ENCODE assay signal across 9 mouse cellular contexts in genomic region chr16:35270353-35270934, GRCm38 (mm10).
DNase-seq lines count a peak whose midpoint lies in the region; ATAC-seq and TF ChIP-seq lines count a peak whose summit lies in the region.
"Had no signal": no experiment of that assay in that cellular context is flagged by ENCODE, and none has a peak within 500 bp of the region (broad histone marks: within the 10 kb centered on the region; RNA-seq: fewer than 3 reads in every experiment).

No protein-coding gene starts in this region.

- DNase-seq in G1E (ENCODE audit: low spot score): peak; percentile 32
- peak; percentile 81 for DNase-seq in cerebellum, adult 11 months
- peak; percentile 94 for DNase-seq in forebrain, postnatal 0 days
- DNase-seq in layer of hippocampus, adult 9-10 months (ENCODE audit: low spot score): peak; percentile 82
- peak; percentile 89 for DNase-seq in lung, postnatal 14 days
- peak; percentile 93 for DNase-seq in retina, postnatal 1 day
- DNase-seq in thymus, postnatal 4 days: peak; percentile 88

- no peaks in the 10 kb centered on the region for H3K9me3 ChIP-seq in G1E (replicated peaks)
- H3K9me3 ChIP-seq in forebrain, postnatal 0 days (ENCODE audit: low read length): no peaks in the 10 kb centered on the region
- H3K9me3 ChIP-seq: limb, embryonic 15.5 days had no signal

- 42% methylated on average over 10 of the region's 10 CpGs for WGBS in forebrain, postnatal 0 days

- peak; percentile 92 for TF ChIP-seq CTCF in G1E (IDR thresholded peaks at IDR 0.05; ENCODE audit: low read depth, low read length)
- TF ChIP-seq CTCF in forebrain, postnatal 0 days (IDR thresholded peaks at IDR 0.05; ENCODE audit: low read depth): peak; percentile 97

- H3K4me3 ChIP-seq in G1E (ENCODE audit: low read depth, low read length): no peak overlapping the region
- H3K4me3 ChIP-seq in forebrain, postnatal 0 days (ENCODE audit: low read depth, low read length): no peak overlapping the region
- H3K4me3 ChIP-seq: limb, embryonic 15.5 days had no signal

- H3K27me3 ChIP-seq in G1E (ENCODE audit: insufficient read depth, low read length): peaks cover 30% of the 10 kb centered on the region
- H3K27me3 ChIP-seq in forebrain, postnatal 0 days (ENCODE audit: insufficient read depth, low read length): no peaks in the 10 kb centered on the region
- H3K27me3 ChIP-seq: limb, embryonic 15.5 days had no signal

- no peak overlapping the region for H3K4me2 ChIP-seq in forebrain, postnatal 0 days (ENCODE audit: low read depth)
- H3K4me2 ChIP-seq: limb, embryonic 15.5 days had no signal

- H3K36me3 ChIP-seq in G1E (replicated peaks): no peaks in the 10 kb centered on the region
- H3K36me3 ChIP-seq in forebrain, postnatal 0 days (ENCODE audit: insufficient read depth): peaks cover 14% of the 10 kb centered on the region; the same call in 1 of the 2 replicates
- H3K36me3 ChIP-seq: limb, embryonic 15.5 days had no signal

- no peak for ATAC-seq in G1E (ENCODE audit: extremely low read depth, insufficient number of reproducible peaks, low FRiP score, poor library complexity, severe bottlenecking)
- peak; percentile 75 for ATAC-seq in forebrain, postnatal 0 days
- ATAC-seq in hematopoietic stem cell, adult 5-6 weeks (replicated peaks in 1 of 2; ENCODE audit: insufficient read depth in 1 of 2, low FRiP score in 2 of 2, low TSS enrichment in 1 of 2, low read depth in 1 of 2, poor library complexity in 2 of 2, severe bottlenecking in 2 of 2): peak; percentile 66 to 68; a peak in 3 of 4 replicates

- no peak overlapping the region for H3K27ac ChIP-seq in forebrain, postnatal 0 days (ENCODE audit: low read depth, low read length)
- H3K27ac ChIP-seq: limb, embryonic 15.5 days had no signal

- H3K9ac ChIP-seq in forebrain, postnatal 0 days: no peak overlapping the region
- H3K9ac ChIP-seq: limb, embryonic 15.5 days had no signal

- 0 out of 2 replicates have a peak, but pooled peaks cover 3% of the 10 kb centered on the region for H3K4me1 ChIP-seq in G1E (ENCODE audit: insufficient read depth, low read depth, low read length)
- H3K4me1 ChIP-seq in forebrain, postnatal 0 days (ENCODE audit: insufficient read depth): 0 out of 2 replicates have a peak, but pooled peaks cover 3% of the 10 kb centered on the region
- H3K4me1 ChIP-seq: limb, embryonic 15.5 days had no signal

Comparison
In these comparisons a context has a peak if more than half of its experiments do, and no peak if none do; other contexts are left out.
1. DNase-seq: peak in every context shown above with its lines; median percentile 94 in forebrain, postnatal 0 days; 93 in retina, postnatal 1 day; 89 in lung, postnatal 14 days; 88 in thymus, postnatal 4 days; 82 in layer of hippocampus, adult 9-10 months; 81 in cerebellum, adult 11 months; 32 in G1E.